ENCODE assay signal across 2 mouse cellular contexts in the genomic region with DNA sequence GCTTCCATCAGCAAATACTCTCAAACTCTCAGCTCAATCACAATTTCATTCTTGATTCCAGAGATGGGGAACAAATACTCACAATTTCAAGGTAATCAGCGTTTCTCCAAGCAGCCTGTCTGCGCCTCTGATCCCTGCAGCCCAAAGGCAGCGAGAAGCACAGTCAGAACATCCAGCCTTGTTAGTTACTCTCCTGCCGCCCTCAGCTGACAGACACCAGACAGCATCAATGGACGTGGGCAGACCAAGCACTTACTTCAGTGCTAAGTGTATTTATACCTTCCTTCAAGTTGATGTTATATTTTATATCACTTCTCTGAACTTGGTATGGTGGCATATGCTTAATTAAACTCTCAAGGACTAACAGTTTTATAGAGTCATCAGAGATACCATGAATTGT.
TF ChIP-seq lines count a peak whose summit lies in the region.

No protein-coding gene starts in this region.

TF ChIP-seq in C2C12, 6 proteins besides CTCF, POLR2A, EP300 and RAD21 (continued from another document):
- no peak for TF ChIP-seq CEBPB (IDR thresholded peaks at IDR 0.05; ENCODE audit: low read depth)
- TF ChIP-seq MYOD1 (IDR thresholded peaks at IDR 0.05; ENCODE audit: control insufficient read depth, insufficient read length, low read depth): no peak

TF ChIP-seq in CH12.LX, 34 proteins besides CTCF, POLR2A, EP300 and RAD21 (continued from another document):
- no peak for TF ChIP-seq SIN3A (IDR thresholded peaks at IDR 0.05; ENCODE audit: low read length)
- TF ChIP-seq PAX5 (IDR thresholded peaks at IDR 0.05; ENCODE audit: low read length): no peak
- TF ChIP-seq ZC3H11A (IDR thresholded peaks at IDR 0.05; ENCODE audit: low read depth, low read length): no peak
- TF ChIP-seq MEF2A (IDR thresholded peaks at IDR 0.05; ENCODE audit: borderline replicate concordance, low read depth, low read length): no peak
